Mouse (Mus musculus) liver, postnatal 0 days (tissue): ENCODE data around the gene Gpat3.

Experiments
- CTCF ChIP-seq: sonication (generic); IDR thresholded peaks from 2 replicates; pipeline ENCODE4 v1.5.1; 2016; ENCODE audit warnings: antibody characterized with exemption, low read depth
- EP300 ChIP-seq: IDR thresholded peaks from 2 replicates; pipeline ENCODE4 v1.6.1; 2016; ENCODE audit warnings: antibody characterized with exemption, low read depth, mild to moderate bottlenecking

DNA sequence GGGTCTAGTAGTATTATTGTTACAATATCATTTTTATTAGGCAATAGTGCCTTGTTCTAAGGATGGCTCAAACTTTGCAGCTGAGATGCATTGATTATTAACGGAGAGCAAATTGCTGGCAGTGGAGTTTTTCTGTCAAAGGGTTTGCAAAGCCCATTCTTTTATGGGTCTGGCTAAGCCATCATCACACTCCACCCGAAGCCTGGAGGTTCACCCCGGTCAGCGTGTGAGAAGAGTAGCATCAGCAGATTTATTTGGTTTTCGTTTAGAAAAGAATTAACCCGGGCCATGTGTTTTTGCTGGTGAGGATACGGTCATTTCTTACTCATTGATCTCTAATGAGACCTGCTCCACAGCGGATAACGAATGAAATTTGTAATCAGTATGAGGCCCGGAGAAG lies 99.8 kb downstream of the Gpat3 start:
- no peak for TF ChIP-seq EP300
- TF ChIP-seq CTCF: no peak
